Mouse (Mus musculus): Measurements from ENCODE around the gene Khk. TPM values are rescaled to one million over a fixed set of nuclear protein-coding genes. Genes with fewer than 3 reads are reported as not detected.

The Khk gene
- polyA plus RNA-seq, 1 experiment from 2014 or later: 3.3 TPM

Other genes starting within 250 kb of the Khk start
- gene Dpysl5, start 209.9 kb upstream of the Khk start, polyA plus RNA-seq (2015; fragmentation: Nextera tagmentation; extraction: Ambion mirVana): 118 and 134 TPM in 2 replicates
- gene Mapre3, start 106.8 kb upstream of the Khk start, polyA plus RNA-seq (2015; fragmentation: Nextera tagmentation; extraction: Ambion mirVana): 64.1 and 72.9 TPM in 2 replicates
- 44.0 and 46.8 TPM in 2 replicates for gene Tmem214, start 53.4 kb upstream of the Khk start, polyA plus RNA-seq (2015; fragmentation: Nextera tagmentation; extraction: Ambion mirVana)
- 22.7 and 25.3 TPM in 2 replicates for gene Agbl5, start 32.7 kb upstream of the Khk start, polyA plus RNA-seq (2015; fragmentation: Nextera tagmentation; extraction: Ambion mirVana)
- 325 and 333 TPM in 2 replicates for gene Ost4, start 13.6 kb upstream of the Khk start, polyA plus RNA-seq (2015; fragmentation: Nextera tagmentation; extraction: Ambion mirVana)
- gene Emilin1, start 8.0 kb upstream of the Khk start, polyA plus RNA-seq (2015; fragmentation: Nextera tagmentation; extraction: Ambion mirVana): 10.3 and 15.7 TPM in 2 replicates
- gene Cgref1, start 24.2 kb downstream of the Khk start, polyA plus RNA-seq (2015; fragmentation: Nextera tagmentation; extraction: Ambion mirVana): 9.2 and 10.1 TPM in 2 replicates
- gene Preb, start 38.9 kb downstream of the Khk start, polyA plus RNA-seq (2015; fragmentation: Nextera tagmentation; extraction: Ambion mirVana): 126 and 132 TPM in 2 replicates
- gene Tcf23, start 47.2 kb downstream of the Khk start, polyA plus RNA-seq (2015; fragmentation: Nextera tagmentation; extraction: Ambion mirVana): not detected in 2 replicates
- 124 and 130 TPM in 2 replicates for gene Atraid, start 126.9 kb downstream of the Khk start, polyA plus RNA-seq (2015; fragmentation: Nextera tagmentation; extraction: Ambion mirVana)
- gene Slc5a6, start 127.5 kb downstream of the Khk start, polyA plus RNA-seq (2015; fragmentation: Nextera tagmentation; extraction: Ambion mirVana): 10.9 and 11.5 TPM in 2 replicates
- 24.2 and 28.6 TPM in 2 replicates for gene Cad, start 133.3 kb downstream of the Khk start, polyA plus RNA-seq (2015; fragmentation: Nextera tagmentation; extraction: Ambion mirVana)
- gene Dnajc5g, start 184.9 kb downstream of the Khk start, polyA plus RNA-seq (2015; fragmentation: Nextera tagmentation; extraction: Ambion mirVana): not detected in 2 replicates
- 1.7 and 1.8 TPM in 2 replicates for gene Slc30a3, start 186.8 kb downstream of the Khk start, polyA plus RNA-seq (2015; fragmentation: Nextera tagmentation; extraction: Ambion mirVana)
- gene Trim54, start 195.3 kb downstream of the Khk start, polyA plus RNA-seq (2015; fragmentation: Nextera tagmentation; extraction: Ambion mirVana): not detected in 2 replicates
- not detected in 2 replicates for gene Ucn, start 217.4 kb downstream of the Khk start, polyA plus RNA-seq (2015; fragmentation: Nextera tagmentation; extraction: Ambion mirVana)
- gene Mpv17, start 232.8 kb downstream of the Khk start, polyA plus RNA-seq (2015; fragmentation: Nextera tagmentation; extraction: Ambion mirVana): 56.7 and 57.1 TPM in 2 replicates

Data from forebrain, embryonic 13.5 days (tissue).